Mouse (Mus musculus) lung, postnatal 0 days (tissue): ENCODE measurements around the gene Trim2.

Experiments used
- CTCF ChIP-seq: IDR thresholded peaks from 2 replicates; pipeline ENCODE4 v1.5.1; 2016; ENCODE audit warnings: antibody characterized with exemption, mild to moderate bottlenecking
- EP300 ChIP-seq: IDR thresholded peaks from 2 replicates; pipeline ENCODE4 v1.6.1; 2016; ENCODE audit warnings: antibody characterized with exemption, mild to moderate bottlenecking, control low read depth

GRCm38 (mm10) chr3:84214501-84214900, 92.2 kb downstream of the Trim2 start:
- no peak for TF ChIP-seq CTCF
- no peak for TF ChIP-seq EP300
